Mouse (Mus musculus) heart, embryonic 15.5 days (tissue): ENCODE results near the gene Ccdc148. TPM values are rescaled to one million over a fixed set of nuclear protein-coding genes. Genes with fewer than 3 reads are reported as not detected.
A peak's percentile ranks its signal among the peaks of the same experiment; 100 is the strongest.

Experiments used
- ATAC-seq: fragments of 200-750 bp; cut with Nextera tagmentation; replicated peaks from 2 replicates; pipeline ENCODE4 v1.8.0; 2017; ENCODE audit warnings: low read depth, moderate TSS enrichment; ENCODE audit not compliant: insufficient number of reproducible peaks, insufficient read depth, low FRiP score
- H3K27ac ChIP-seq: fragments of 300-500 bp; sonication (generic); 2 replicates; pipeline ENCODE4 v1.5.1; 2015; ENCODE audit warnings: mild to moderate bottlenecking, inconsistent platforms
- H3K27me3 ChIP-seq: fragments of 300-500 bp; sonication (generic); 2 replicates; pipeline ENCODE4 v1.6.1; 2015; ENCODE audit warnings: inconsistent platforms
- H3K36me3 ChIP-seq: fragments of 300-500 bp; sonication (generic); 2 replicates; pipeline ENCODE4 v1.6.1; 2015; ENCODE audit warnings: mild to moderate bottlenecking, inconsistent platforms
- H3K4me1 ChIP-seq: fragments of 300-500 bp; sonication (generic); replicated peaks from 2 replicates; pipeline ENCODE4 v1.6.1; 2015; ENCODE audit warnings: inconsistent platforms
- H3K4me2 ChIP-seq: fragments of 300-500 bp; sonication (generic); 2 replicates; pipeline ENCODE4 v1.6.1; 2015; ENCODE audit warnings: inconsistent platforms, mild to moderate bottlenecking, moderate library complexity
- H3K4me3 ChIP-seq: fragments of 300-500 bp; sonication (generic); 2 replicates; pipeline ENCODE4 v1.5.1; 2015; ENCODE audit warnings: mild to moderate bottlenecking, inconsistent platforms
- H3K9ac ChIP-seq: fragments of 300-500 bp; sonication (generic); 2 replicates; pipeline ENCODE4 v1.6.1; 2015; ENCODE audit warnings: mild to moderate bottlenecking, inconsistent platforms
- H3K9me3 ChIP-seq: fragments of 300-500 bp; sonication (generic); replicated peaks from 2 replicates; pipeline ENCODE4 v1.6.1; 2016; ENCODE audit warnings: inconsistent platforms
- whole genome bisulfite sequencing: fragments of 180-500 bp; shearing (Covaris S2); methylation state at CpG from one replicate; pipeline ENCODE4 v1.1.7; 2015; ENCODE audit warnings: mixed read lengths; 5-methylcytosine and 5-hydroxymethylcytosine counted together
- polyA plus RNA-seq: library from polyadenylated mRNA; unstranded; fragments of >200 nt; fragmentation: Nextera tagmentation; extraction: Ambion mirVana; gene quantifications from 2 replicates; pipeline ENCODE4 v1.2.1, GENCODE M21; 2015

Ccdc148 gene
- polyA plus RNA-seq, 1 experiment from 2014 or later: 0.94 TPM

DNA sequence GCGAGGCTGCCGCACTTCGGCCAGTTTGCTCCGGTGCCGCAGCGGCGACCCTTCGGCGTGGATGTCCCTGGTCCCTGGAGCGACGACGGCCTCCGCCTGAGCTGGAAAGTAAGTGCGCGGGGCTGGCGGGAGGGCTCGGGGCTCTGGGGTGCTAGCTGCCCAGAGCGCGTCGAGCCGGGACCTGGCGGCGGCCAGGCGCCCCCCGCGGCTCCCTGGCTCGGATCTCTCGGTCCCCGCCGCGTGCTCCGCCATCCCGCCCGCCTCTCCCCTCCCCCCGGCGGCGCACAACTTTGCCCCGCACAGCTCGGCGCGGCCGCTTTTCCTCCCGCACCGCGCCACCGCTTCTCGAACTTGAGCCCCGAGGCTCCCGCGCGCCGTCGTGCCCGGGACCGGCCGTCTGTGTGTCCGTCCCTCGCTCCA lies 548 bp upstream of the Ccdc148 start:
- H3K27me3 ChIP-seq: no peaks in the 10 kb centered on the region
- peak; percentile 55 for ATAC-seq
- WGBS: 1% methylated on average over 37 of the region's 58 CpGs

GRCm38 (mm10) chr2:59159961-59160604 lies 400 bp downstream of the Ccdc148 start:
- no peaks in the 10 kb centered on the region for H3K27me3 ChIP-seq
- peak overlapping the region; percentile 76 for H3K4me2 ChIP-seq
- H3K27ac ChIP-seq: peak overlapping the region; percentile 52
- H3K9ac ChIP-seq: peak overlapping the region; percentile 26
- peaks cover 15% of the 10 kb centered on the region for H3K4me1 ChIP-seq
- WGBS: 1% methylated on average over 16 of the region's 16 CpGs
- peak overlapping the region; percentile 96 for H3K4me3 ChIP-seq
- no peaks in the 10 kb centered on the region for H3K9me3 ChIP-seq
- H3K36me3 ChIP-seq: no peaks in the 10 kb centered on the region
- ATAC-seq: peak; percentile 24

More for the DNA sequence above, 548 bp upstream of the Ccdc148 start:
- peak overlapping the region; percentile 96 for H3K4me3 ChIP-seq
- H3K9me3 ChIP-seq: no peaks in the 10 kb centered on the region
- H3K9ac ChIP-seq: peak overlapping the region; percentile 96
- H3K27ac ChIP-seq: peak overlapping the region; percentile 98
- H3K36me3 ChIP-seq: no peaks in the 10 kb centered on the region
- peaks cover 15% of the 10 kb centered on the region for H3K4me1 ChIP-seq
- peak overlapping the region; percentile 76 for H3K4me2 ChIP-seq

DNA sequence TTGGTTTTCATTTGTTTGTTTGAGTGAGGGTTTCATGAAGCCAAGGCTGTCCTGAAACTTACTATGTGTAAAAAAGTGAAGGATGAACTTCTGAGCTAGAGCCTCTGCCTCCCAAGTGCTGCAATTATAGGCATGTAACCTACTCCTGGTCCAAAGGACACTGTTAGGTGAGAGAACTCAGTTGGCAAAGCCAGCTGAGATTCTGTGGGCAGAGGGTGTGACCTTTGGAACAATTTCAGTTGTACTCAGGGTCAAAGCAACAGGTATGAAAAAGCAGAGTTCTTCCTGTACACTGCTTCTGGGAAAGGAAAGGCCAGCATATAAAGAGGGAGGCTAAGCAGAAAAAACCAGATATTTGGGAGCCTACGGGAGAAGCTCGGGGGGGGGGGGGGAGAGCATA lies 2.4 kb downstream of the Ccdc148 start:
- Histone ChIP-seq H3K36me3 (no peaks in the 10 kb centered on the region), H3K4me3 (no peak overlapping the region), H3K9ac (no peak overlapping the region), H3K27ac (no peak overlapping the region), H3K27me3 (no peaks in the 10 kb centered on the region), H3K4me1 (peaks cover 9% of the 10 kb centered on the region), H3K9me3 (no peaks in the 10 kb centered on the region), H3K4me2 (no peak overlapping the region)
- 30% methylated on average over 2 of the region's 2 CpGs for WGBS
- no peak for ATAC-seq

- ATAC-seq: no peak
- no peak overlapping the region for H3K4me2 ChIP-seq
- H3K9ac ChIP-seq: no peak overlapping the region
- no peaks in the 10 kb centered on the region for H3K36me3 ChIP-seq
- H3K4me1 ChIP-seq: peaks cover 5% of the 10 kb centered on the region
- no peak overlapping the region for H3K27ac ChIP-seq
- H3K9me3 ChIP-seq: no peaks in the 10 kb centered on the region
- no peak overlapping the region for H3K4me3 ChIP-seq
- H3K27me3 ChIP-seq: no peaks in the 10 kb centered on the region
Observed at GRCm38 (mm10) chr2:59155428-59155827, 5.1 kb downstream of the Ccdc148 start.

- Histone ChIP-seq H3K9ac (no peak overlapping the region), H3K27ac (no peak overlapping the region), H3K4me2 (no peak overlapping the region), H3K27me3 (no peaks in the 10 kb centered on the region), H3K4me1 (no peaks in the 10 kb centered on the region), H3K4me3 (no peak overlapping the region), H3K36me3 (no peaks in the 10 kb centered on the region), H3K9me3 (no peaks in the 10 kb centered on the region)
- WGBS: 87% methylated on average over 8 of the region's 8 CpGs
- no peak for ATAC-seq
Observed at GRCm38 (mm10) chr2:59131044-59131443, 29.4 kb downstream of the Ccdc148 start.

DNA sequence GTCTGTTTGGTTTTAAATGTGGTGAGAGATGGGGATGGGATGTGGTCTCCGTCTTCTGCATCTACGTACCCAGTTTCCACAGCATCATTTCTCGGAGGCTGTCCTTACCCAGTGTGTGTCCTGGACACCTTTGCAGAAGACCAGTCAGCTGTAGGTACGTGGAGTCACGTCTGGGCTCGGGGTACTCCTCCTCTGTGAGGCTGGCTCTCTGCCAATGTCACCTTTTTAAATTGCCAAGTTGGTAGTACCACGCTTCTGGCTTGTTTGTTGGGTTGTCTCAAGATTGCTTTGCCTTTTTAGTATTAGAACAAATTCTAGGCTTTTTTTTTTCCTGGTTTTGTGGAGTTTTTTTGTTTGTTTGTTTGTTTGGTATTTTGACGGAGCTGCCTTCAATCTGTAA lies 30.7 kb downstream of the Ccdc148 start:
- H3K9ac ChIP-seq: no peak overlapping the region
- H3K4me2 ChIP-seq: no peak overlapping the region
- no peak overlapping the region for H3K27ac ChIP-seq
- WGBS: 73% methylated on average over 8 of the region's 8 CpGs
- H3K9me3 ChIP-seq: no peaks in the 10 kb centered on the region
- no peaks in the 10 kb centered on the region for H3K4me1 ChIP-seq
- no peak overlapping the region for H3K4me3 ChIP-seq
- no peak for ATAC-seq
- no peaks in the 10 kb centered on the region for H3K27me3 ChIP-seq
- H3K36me3 ChIP-seq: no peaks in the 10 kb centered on the region

- no peaks in the 10 kb centered on the region for H3K9me3 ChIP-seq
- H3K9ac ChIP-seq: no peak overlapping the region
- no peak overlapping the region for H3K27ac ChIP-seq
- no peaks in the 10 kb centered on the region for H3K27me3 ChIP-seq
- H3K4me3 ChIP-seq: no peak overlapping the region
- ATAC-seq: no peak
- no peaks in the 10 kb centered on the region for H3K4me1 ChIP-seq
- H3K36me3 ChIP-seq: no peaks in the 10 kb centered on the region
- H3K4me2 ChIP-seq: no peak overlapping the region
- 63% methylated on average over 7 of the region's 7 CpGs for WGBS
Observed at GRCm38 (mm10) chr2:59129023-59129422, 31.5 kb downstream of the Ccdc148 start.

DNA sequence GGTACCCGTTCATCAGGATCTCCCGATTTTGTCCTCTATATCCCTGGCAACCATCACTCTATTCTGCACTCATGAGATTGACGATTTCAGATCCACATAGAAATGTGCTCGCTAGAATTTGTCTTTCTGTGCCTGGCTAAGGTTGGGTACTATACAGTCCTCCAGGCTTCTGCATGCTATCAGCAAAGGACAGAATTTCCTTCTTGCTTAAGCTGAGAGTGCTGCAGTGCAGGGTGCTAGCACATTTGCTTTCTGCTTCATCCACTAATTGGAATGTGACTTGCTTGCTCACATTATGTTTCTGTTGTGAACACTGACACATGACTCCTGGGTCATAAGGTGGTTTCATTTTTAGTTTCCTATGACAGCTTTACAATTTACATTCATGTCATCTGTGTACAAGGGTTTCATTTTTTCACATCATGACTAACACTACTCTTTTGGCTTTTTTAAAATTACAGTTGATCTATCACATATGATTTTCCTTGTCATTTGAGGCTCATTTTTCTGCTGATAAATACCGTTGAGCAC lies 104.8 kb downstream of the Ccdc148 start:
- Histone ChIP-seq H3K9me3 (no peaks in the 10 kb centered on the region), H3K4me2 (no peak overlapping the region), H3K27me3 (no peaks in the 10 kb centered on the region), H3K27ac (no peak overlapping the region), H3K4me3 (no peak overlapping the region), H3K4me1 (no peaks in the 10 kb centered on the region), H3K9ac (no peak overlapping the region), H3K36me3 (no peaks in the 10 kb centered on the region)
- 71% methylated on average over 5 of the region's 5 CpGs for WGBS
- ATAC-seq: no peak

- Histone ChIP-seq H3K36me3 (no peaks in the 10 kb centered on the region), H3K4me3 (no peak overlapping the region), H3K4me2 (no peak overlapping the region), H3K4me1 (peaks cover 6% of the 10 kb centered on the region), H3K9me3 (no peaks in the 10 kb centered on the region), H3K9ac (no peak overlapping the region), H3K27ac (no peak overlapping the region), H3K27me3 (no peaks in the 10 kb centered on the region)
- 70% methylated on average over 5 of the region's 5 CpGs for WGBS
- no peak for ATAC-seq
Observed at GRCm38 (mm10) chr2:59054339-59054738, 106.1 kb downstream of the Ccdc148 start.

DNA sequence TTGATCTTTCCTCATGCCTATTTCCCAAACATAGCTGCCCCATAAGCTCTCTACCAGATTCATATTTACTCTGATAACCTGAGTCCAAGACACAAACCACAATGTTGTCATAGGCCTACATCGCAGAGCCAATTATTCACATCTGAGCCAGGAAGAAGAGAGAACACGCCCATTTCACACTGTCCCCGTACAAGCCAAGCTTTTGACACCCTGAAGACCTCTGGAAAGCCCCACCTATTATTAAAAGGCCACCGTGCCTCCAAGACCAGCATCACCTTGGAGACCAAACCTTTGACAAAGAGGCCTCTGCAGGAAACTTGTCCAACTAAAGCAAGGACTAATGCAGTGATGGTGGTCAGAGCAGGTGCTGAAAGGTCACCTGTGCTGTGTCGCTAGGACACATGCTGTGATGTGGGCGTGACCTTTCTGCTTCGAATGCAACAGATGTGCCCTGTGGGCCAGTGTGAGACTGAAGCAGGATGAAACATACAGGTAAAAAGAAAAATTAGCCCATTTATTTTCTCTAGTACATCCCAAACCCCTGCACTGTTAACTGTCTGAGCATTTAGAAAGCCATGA lies 106.9 kb downstream of the Ccdc148 start:
- no peaks in the 10 kb centered on the region for H3K27me3 ChIP-seq
- no peak overlapping the region for H3K27ac ChIP-seq
- no peak overlapping the region for H3K9ac ChIP-seq
- 58% methylated on average over 7 of the region's 7 CpGs for WGBS
- H3K36me3 ChIP-seq: no peaks in the 10 kb centered on the region
- H3K9me3 ChIP-seq: no peaks in the 10 kb centered on the region
- ATAC-seq: no peak
- H3K4me3 ChIP-seq: no peak overlapping the region
- no peak overlapping the region for H3K4me2 ChIP-seq
- peaks cover 6% of the 10 kb centered on the region for H3K4me1 ChIP-seq

DNA sequence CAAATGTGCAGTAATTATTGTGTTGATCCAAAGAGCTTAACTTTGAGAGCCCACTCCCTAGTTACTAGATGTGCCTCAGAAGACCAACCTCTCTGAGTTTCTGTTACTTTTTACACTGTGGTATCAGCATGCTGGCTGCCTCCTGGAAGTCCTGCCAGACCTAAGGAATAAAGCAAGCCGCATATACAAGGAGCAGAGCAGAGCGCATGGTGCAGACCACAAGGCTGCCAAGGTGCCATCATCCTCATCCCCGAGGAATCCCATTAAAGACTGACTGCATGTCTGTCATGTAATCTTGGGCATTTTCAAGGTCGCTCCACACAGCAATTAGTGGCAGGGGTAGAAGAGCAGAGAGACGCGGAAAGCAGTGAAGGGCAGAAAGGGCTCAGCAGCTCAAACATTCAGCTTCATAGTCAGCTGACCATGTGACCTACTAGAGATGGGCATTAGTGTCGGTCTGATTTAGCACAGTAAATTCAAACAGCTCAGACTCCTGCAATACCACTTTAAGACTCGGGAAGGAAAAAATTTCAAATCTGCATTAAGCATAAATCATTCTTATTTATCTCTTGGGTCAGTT lies 110.1 kb downstream of the Ccdc148 start:
- H3K27me3 ChIP-seq: no peaks in the 10 kb centered on the region
- H3K4me1 ChIP-seq: peaks cover 6% of the 10 kb centered on the region
- no peak overlapping the region for H3K9ac ChIP-seq
- no peak overlapping the region for H3K4me2 ChIP-seq
- H3K4me3 ChIP-seq: no peak overlapping the region
- H3K27ac ChIP-seq: no peak overlapping the region
- 57% methylated on average over 8 of the region's 8 CpGs for WGBS
- no peak for ATAC-seq
- H3K36me3 ChIP-seq: no peaks in the 10 kb centered on the region
- H3K9me3 ChIP-seq: no peaks in the 10 kb centered on the region
